Mouse (Mus musculus) embryonic facial prominence, embryonic 12.5 days (tissue): ENCODE results near the gene Kank1. TPM values are rescaled to one million over a fixed set of nuclear protein-coding genes. Genes with fewer than 3 reads are reported as not detected.

Experiments
- ATAC-seq: fragments of 200-750 bp; cut with Nextera tagmentation; 2 replicates; pipeline ENCODE4 v1.8.0; 2017; ENCODE audit not compliant: insufficient number of reproducible peaks, insufficient read depth, low FRiP score, low TSS enrichment
- H3K27ac ChIP-seq: fragments of 300-500 bp; sonication (generic); 2 replicates; pipeline ENCODE4 v1.5.1; 2016; ENCODE audit warnings: mild to moderate bottlenecking
- H3K27me3 ChIP-seq: fragments of 300-500 bp; sonication (generic); 2 replicates; pipeline ENCODE4 v1.6.1; 2016; ENCODE audit warnings: mild to moderate bottlenecking, moderate library complexity
- H3K36me3 ChIP-seq: fragments of 300-500 bp; sonication (generic); 2 replicates; pipeline ENCODE4 v1.6.1; 2016; ENCODE audit warnings: mild to moderate bottlenecking
- H3K4me1 ChIP-seq: fragments of 300-500 bp; sonication (generic); 2 replicates; pipeline ENCODE4 v1.6.1; 2016
- H3K4me2 ChIP-seq: fragments of 300-500 bp; sonication (generic); replicated peaks from 2 replicates; pipeline ENCODE4 v1.6.1; 2016; ENCODE audit warnings: mild to moderate bottlenecking, moderate library complexity
- H3K4me3 ChIP-seq: fragments of 300-500 bp; sonication (generic); 2 replicates; pipeline ENCODE4 v1.5.1; 2016; ENCODE audit warnings: mild to moderate bottlenecking
- H3K9ac ChIP-seq: fragments of 300-500 bp; sonication (generic); 2 replicates; pipeline ENCODE4 v1.6.1; 2016; ENCODE audit warnings: mild to moderate bottlenecking, moderate library complexity
- H3K9me3 ChIP-seq: fragments of 300-500 bp; sonication (generic); 2 replicates; pipeline ENCODE4 v1.6.1; 2016; ENCODE audit warnings: mild to moderate bottlenecking, moderate library complexity
- WGBS: fragments of 180-500 bp; shearing (Covaris S2); methylation state at CpG from one replicate; pipeline ENCODE4 v1.1.7; 2016; 5-methylcytosine and 5-hydroxymethylcytosine counted together
- polyA plus RNA-seq: library from polyadenylated mRNA; unstranded; fragments of >200 nt; fragmentation: Nextera tagmentation; extraction: Ambion mirVana; gene quantifications from 2 replicates; pipeline ENCODE4 v1.2.1, GENCODE M21; 2016

Gene Kank1
- polyA plus RNA-seq, 1 experiment from 2014 or later = 27.6 TPM

DNA sequence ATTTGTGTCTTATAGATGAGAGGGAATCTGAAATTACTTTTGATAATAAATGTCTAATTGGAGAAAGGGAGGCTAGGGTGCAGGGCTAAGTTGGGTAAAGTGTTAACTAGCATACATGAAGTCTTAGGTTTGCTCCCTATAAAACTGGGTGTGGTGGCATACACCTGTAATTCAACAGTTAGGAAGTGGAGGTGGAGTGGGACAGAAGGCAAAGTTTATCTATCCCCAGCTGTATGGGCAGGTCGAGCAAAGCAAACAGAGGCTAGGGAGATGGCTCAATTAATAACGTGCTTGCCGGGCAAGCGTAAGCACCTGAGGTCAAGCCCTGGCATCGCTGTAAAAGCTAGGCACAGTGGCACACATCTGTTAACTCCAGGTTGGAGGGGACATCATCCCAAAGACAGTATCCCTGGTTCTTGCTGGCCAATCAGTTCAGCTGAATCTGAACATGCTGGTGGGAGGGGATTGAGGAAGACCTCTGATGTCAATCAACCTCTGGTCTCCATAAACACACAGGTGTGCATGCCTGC is 54.3 kb downstream of the Kank1 start:
- Histone ChIP-seq H3K27me3 (no peaks in the 10 kb centered on the region), H3K4me2 (no peak overlapping the region), H3K9me3 (no peaks in the 10 kb centered on the region), H3K27ac (no peak overlapping the region), H3K4me3 (no peak overlapping the region), H3K36me3 (no peaks in the 10 kb centered on the region), H3K4me1 (no peaks in the 10 kb centered on the region), H3K9ac (no peak overlapping the region)
- WGBS = 90% methylated on average over 5 of the region's 5 CpGs
- no peak for ATAC-seq

DNA sequence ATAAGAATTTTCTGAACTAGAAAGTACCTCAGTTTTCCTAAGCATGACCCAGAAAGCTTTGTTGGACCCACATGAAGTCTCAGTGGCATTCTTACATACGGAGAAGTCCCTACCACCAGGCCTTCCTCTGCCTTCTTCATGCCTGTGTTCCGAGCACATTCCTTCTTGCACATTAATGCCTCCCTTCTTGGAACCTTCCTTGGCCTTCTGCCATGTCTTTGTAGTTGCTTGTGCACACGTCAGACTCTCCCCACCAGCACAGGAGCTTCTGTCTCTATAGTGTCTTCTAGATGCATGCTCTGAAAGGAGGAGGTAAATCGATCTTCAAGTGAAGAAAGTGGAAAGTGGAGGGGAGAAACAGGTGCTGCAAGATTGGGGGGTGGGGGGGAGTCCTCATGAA is 58.4 kb downstream of the Kank1 start:
- H3K4me3 ChIP-seq = no peak overlapping the region
- H3K9me3 ChIP-seq = no peaks in the 10 kb centered on the region
- H3K27ac ChIP-seq = no peak overlapping the region
- H3K4me2 ChIP-seq = no peak overlapping the region
- H3K36me3 ChIP-seq = no peaks in the 10 kb centered on the region
- no peak overlapping the region for H3K9ac ChIP-seq
- no peaks in the 10 kb centered on the region for H3K27me3 ChIP-seq
- no peak for ATAC-seq
- H3K4me1 ChIP-seq = no peaks in the 10 kb centered on the region
- WGBS = 67% methylated on average over 4 of the region's 4 CpGs

GRCm38 (mm10) chr19:25297269-25297668 is 60.5 kb downstream of the Kank1 start:
- no peak overlapping the region for H3K4me3 ChIP-seq
- no peaks in the 10 kb centered on the region for H3K9me3 ChIP-seq
- no peaks in the 10 kb centered on the region for H3K27me3 ChIP-seq
- WGBS = 64% methylated on average over 5 of the region's 5 CpGs
- H3K9ac ChIP-seq = no peak overlapping the region
- no peaks in the 10 kb centered on the region for H3K36me3 ChIP-seq
- H3K4me1 ChIP-seq = no peaks in the 10 kb centered on the region
- no peak overlapping the region for H3K27ac ChIP-seq
- H3K4me2 ChIP-seq = no peak overlapping the region
- ATAC-seq = no peak

DNA sequence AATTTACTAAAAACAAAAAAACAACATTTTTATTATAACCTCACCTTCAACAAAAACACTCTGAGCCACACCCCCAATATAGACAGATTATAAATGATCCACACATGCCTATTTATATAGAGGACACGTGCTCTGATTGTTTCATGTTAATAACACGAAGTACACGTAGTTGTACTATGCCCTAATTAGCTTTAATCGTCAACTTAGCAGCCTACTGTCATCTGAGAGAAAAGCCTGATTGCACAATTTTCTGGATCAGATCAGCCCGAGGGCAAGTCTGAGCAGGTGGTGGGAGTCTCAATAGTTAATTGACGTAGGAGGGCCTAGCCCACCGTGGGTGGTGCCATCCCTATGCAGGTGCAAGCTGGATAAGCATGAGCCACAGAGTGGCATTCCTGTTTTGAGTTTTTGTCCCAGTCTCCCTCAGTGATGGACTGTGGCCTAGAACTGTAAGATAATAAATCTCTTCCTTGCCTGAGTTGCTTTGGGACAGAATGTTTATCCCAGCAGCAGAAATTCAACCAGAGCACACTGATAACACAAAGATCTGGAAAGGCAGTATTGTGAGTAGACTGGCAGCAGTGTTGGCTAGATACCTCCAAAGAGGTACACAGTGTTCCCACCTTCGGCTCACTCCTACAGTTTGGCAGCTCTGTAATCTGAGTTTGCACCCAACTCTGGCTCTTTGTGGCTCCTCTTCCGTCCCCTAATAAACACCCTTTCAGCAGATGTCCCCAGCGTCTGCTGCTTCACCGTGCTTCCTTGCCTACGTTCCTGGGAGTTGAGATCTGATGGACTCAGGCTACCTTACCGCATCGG is 63.3 kb downstream of the Kank1 start:
- 79% methylated on average over 14 of the region's 14 CpGs for WGBS
- Histone ChIP-seq H3K36me3 (no peaks in the 10 kb centered on the region), H3K9ac (no peak overlapping the region), H3K27ac (no peak overlapping the region), H3K4me1 (no peaks in the 10 kb centered on the region), H3K4me2 (no peak overlapping the region), H3K9me3 (no peaks in the 10 kb centered on the region), H3K27me3 (no peaks in the 10 kb centered on the region), H3K4me3 (no peak overlapping the region)
- ATAC-seq = no peak

DNA sequence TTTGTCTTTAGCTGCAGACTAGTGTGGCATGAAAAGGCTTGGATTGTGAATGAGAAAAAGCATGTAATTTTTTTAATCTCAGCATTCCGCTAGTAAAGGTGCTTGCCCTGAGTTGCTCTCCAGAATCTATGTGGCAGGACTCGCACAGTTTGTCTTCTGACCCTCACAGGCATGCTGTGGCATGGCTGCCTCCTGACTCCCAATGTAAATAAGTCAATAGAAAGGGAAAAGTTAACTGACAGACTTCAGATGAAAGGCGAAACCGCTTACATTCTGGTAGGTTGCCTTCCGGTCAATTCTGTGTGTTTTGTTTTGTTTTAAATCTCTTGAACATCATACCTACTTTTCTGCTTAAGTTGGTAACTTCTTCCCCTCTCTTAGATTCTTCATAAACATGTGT is 64.4 kb downstream of the Kank1 start:
- Histone ChIP-seq H3K36me3 (no peaks in the 10 kb centered on the region), H3K9me3 (no peaks in the 10 kb centered on the region), H3K27ac (no peak overlapping the region), H3K27me3 (no peaks in the 10 kb centered on the region), H3K4me2 (no peak overlapping the region), H3K4me3 (no peak overlapping the region), H3K9ac (no peak overlapping the region), H3K4me1 (no peaks in the 10 kb centered on the region)
- 76% methylated on average over 5 of the region's 5 CpGs for WGBS
- ATAC-seq = no peak

DNA sequence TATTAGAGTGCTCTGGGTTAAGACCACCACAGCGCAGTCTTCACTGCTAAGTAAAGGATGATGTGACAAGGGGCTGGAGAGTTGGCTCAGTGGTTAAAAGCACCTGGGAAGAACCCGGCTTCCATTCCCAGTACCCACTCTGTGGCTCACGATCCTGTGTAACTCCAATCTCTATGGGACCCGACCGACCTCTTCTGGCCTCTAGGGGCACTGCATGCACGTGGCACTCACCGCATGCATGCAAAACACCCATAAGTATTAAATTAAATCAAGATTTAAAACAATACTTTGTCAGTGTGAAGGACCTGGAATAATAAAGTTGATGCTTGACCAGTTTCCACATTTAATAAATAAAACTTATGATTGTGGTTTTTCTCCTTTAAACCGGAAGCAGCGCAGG is 69.5 kb downstream of the Kank1 start:
- H3K4me3 ChIP-seq = no peak overlapping the region
- H3K4me2 ChIP-seq = no peak overlapping the region
- peaks cover 16% of the 10 kb centered on the region for H3K4me1 ChIP-seq
- ATAC-seq = no peak
- no peaks in the 10 kb centered on the region for H3K36me3 ChIP-seq
- H3K27me3 ChIP-seq = no peaks in the 10 kb centered on the region
- no peak overlapping the region for H3K9ac ChIP-seq
- 64% methylated on average over 9 of the region's 9 CpGs for WGBS
- H3K27ac ChIP-seq = no peak overlapping the region
- H3K9me3 ChIP-seq = no peaks in the 10 kb centered on the region

GRCm38 (mm10) chr19:25308156-25308555 is 71.4 kb downstream of the Kank1 start:
- Histone ChIP-seq H3K4me1 (peaks cover 16% of the 10 kb centered on the region), H3K36me3 (no peaks in the 10 kb centered on the region), H3K27me3 (no peaks in the 10 kb centered on the region), H3K27ac (no peak overlapping the region), H3K9ac (no peak overlapping the region), H3K4me2 (no peak overlapping the region), H3K4me3 (no peak overlapping the region), H3K9me3 (no peaks in the 10 kb centered on the region)
- ATAC-seq = no peak
- 49% methylated on average over 2 of the region's 2 CpGs for WGBS

DNA sequence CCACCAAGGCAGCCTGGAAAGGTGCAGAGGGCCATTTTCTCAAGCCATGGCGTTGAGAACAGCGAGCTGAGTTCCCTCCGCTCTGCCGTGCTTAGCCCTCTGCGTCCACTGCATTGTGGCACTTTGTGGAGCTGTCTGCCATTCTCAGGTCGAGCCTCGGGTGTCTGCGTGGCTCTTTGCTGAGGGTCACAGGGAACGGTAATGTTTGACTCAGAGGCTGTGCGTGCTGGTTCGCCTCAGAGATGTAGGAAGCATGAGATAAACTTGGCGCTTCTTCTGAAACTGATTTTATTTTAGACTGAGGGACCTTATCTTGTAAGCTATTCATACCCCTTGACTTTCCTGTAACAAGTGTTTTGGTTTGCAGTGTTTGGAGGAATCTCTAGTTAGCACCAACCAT is 72.0 kb downstream of the Kank1 start:
- Histone ChIP-seq H3K4me1 (peaks cover 16% of the 10 kb centered on the region), H3K4me2 (no peak overlapping the region), H3K36me3 (no peaks in the 10 kb centered on the region), H3K27ac (no peak overlapping the region), H3K9ac (no peak overlapping the region), H3K4me3 (no peak overlapping the region), H3K27me3 (no peaks in the 10 kb centered on the region), H3K9me3 (no peaks in the 10 kb centered on the region)
- ATAC-seq = no peak
- 36% methylated on average over 12 of the region's 12 CpGs for WGBS

- H3K4me2 ChIP-seq = no peak overlapping the region
- H3K4me3 ChIP-seq = no peak overlapping the region
- 81% methylated on average over 5 of the region's 5 CpGs for WGBS
- H3K27me3 ChIP-seq = no peaks in the 10 kb centered on the region
- no peak overlapping the region for H3K27ac ChIP-seq
- no peak overlapping the region for H3K9ac ChIP-seq
- ATAC-seq = no peak
- no peaks in the 10 kb centered on the region for H3K9me3 ChIP-seq
- H3K36me3 ChIP-seq = no peaks in the 10 kb centered on the region
- peaks cover 16% of the 10 kb centered on the region for H3K4me1 ChIP-seq
Measured at GRCm38 (mm10) chr19:25310989-25311388, 74.2 kb downstream of the Kank1 start.

DNA sequence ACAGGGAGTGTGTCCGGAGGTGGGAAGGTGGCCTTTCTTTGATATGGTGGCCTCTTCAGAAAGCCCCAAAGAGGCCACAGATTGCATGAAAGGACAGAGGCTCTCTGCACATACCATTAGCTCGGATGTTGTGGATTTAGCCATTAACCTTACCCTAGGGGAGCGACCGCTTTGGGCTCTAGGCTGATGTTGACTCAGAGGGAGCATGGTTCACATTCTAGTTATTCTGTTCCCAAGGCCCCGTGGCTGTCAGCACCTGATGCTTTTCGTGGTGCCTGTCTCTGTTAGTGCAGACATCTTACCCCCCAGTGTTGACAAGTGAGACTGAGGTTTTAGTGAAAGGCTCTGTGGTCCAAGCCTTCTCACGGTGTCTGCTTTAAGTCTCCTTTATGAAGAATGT is 74.9 kb downstream of the Kank1 start:
- H3K4me3 ChIP-seq = no peak overlapping the region
- H3K4me1 ChIP-seq = peaks cover 16% of the 10 kb centered on the region

GRCm38 (mm10) chr19:25315458-25315889 is 78.7 kb downstream of the Kank1 start:
- H3K4me1 ChIP-seq = no peaks in the 10 kb centered on the region; the same call in 1 of the 2 replicates
- H3K36me3 ChIP-seq = no peaks in the 10 kb centered on the region
- no peak for ATAC-seq
- no peaks in the 10 kb centered on the region for H3K9me3 ChIP-seq
- H3K27me3 ChIP-seq = no peaks in the 10 kb centered on the region
- H3K9ac ChIP-seq = no peak overlapping the region
- no peak overlapping the region for H3K4me2 ChIP-seq
- H3K27ac ChIP-seq = no peak overlapping the region
- WGBS = 56% methylated on average over 14 of the region's 14 CpGs
- no peak overlapping the region for H3K4me3 ChIP-seq

More for the DNA sequence above, 74.9 kb downstream of the Kank1 start:
- no peaks in the 10 kb centered on the region for H3K36me3 ChIP-seq
- H3K9me3 ChIP-seq = no peaks in the 10 kb centered on the region
- peak; percentile 28; the same call in 1 of the 2 replicates for ATAC-seq
- no peak overlapping the region for H3K9ac ChIP-seq
- WGBS = 51% methylated on average over 7 of the region's 7 CpGs
- no peak overlapping the region for H3K27ac ChIP-seq
- H3K4me2 ChIP-seq = no peak overlapping the region
- no peaks in the 10 kb centered on the region for H3K27me3 ChIP-seq

GRCm38 (mm10) chr19:25315993-25316392 is 79.2 kb downstream of the Kank1 start:
- H3K27ac ChIP-seq = no peak overlapping the region
- no peak for ATAC-seq
- no peak overlapping the region for H3K9ac ChIP-seq
- no peaks in the 10 kb centered on the region; the same call in 1 of the 2 replicates for H3K4me1 ChIP-seq
- 78% methylated on average over 5 of the region's 5 CpGs for WGBS
- H3K36me3 ChIP-seq = no peaks in the 10 kb centered on the region
- no peak overlapping the region for H3K4me2 ChIP-seq
- H3K4me3 ChIP-seq = no peak overlapping the region
- H3K9me3 ChIP-seq = no peaks in the 10 kb centered on the region
- no peaks in the 10 kb centered on the region for H3K27me3 ChIP-seq
